Mouse (Mus musculus) lung, postnatal 25 days (tissue): ENCODE results near the gene 4930432M17Rik.

ENCODE experiments used
- DNase-seq: peaks from one replicate; pipeline ENCODE4 v3.0.0; 2022; ENCODE audit warnings: low spot score

4930432M17Rik gene

GRCm38 (mm10) chr3:121670462-121670861, at the start of gene 4930432M17Rik:
4930432M17Rik (plus strand) TSS chr3:121670762.
- no peak for DNase-seq

DNA sequence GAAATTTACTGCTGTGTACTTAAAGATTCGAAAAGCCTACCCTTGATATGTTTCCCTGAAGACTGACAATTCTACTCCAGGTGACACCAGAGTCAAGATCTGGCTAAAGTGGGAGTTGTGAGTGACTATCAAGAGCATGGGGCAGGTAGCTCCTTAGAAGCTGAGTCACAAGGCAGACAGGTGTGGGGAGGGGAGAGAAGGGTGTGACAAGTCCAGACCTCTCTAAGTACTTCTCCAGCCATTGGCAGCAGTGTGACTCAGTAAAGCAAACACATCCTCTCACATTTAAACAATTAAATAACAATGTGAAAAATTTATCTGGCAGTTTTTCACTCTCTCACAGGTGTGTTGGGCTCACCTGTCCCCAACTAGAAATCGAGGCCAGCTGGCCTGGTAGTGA, 44.9 kb upstream of the 4930432M17Rik start:
- DNase-seq, result peak; percentile 79

DNA sequence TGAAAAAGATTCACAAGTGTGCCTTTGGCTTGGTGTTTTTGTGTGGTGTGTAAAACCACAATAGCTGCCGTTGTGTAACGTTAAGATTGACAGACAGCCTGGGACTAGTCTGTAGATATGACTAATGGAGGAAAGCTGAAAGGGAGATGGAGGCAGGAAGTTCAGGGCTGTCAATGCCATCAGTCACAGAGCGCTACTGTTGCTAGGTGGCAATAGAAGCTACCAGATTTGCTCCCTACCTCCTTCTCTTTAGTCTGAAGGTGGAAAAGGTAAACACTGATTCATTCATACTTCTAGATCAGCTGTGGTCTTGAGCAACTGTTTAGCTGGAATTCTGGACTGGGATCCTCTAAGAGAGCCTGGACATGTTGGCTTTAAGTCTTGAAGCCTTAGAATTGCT, 44.3 kb upstream of the 4930432M17Rik start:
- no peak for DNase-seq

DNA sequence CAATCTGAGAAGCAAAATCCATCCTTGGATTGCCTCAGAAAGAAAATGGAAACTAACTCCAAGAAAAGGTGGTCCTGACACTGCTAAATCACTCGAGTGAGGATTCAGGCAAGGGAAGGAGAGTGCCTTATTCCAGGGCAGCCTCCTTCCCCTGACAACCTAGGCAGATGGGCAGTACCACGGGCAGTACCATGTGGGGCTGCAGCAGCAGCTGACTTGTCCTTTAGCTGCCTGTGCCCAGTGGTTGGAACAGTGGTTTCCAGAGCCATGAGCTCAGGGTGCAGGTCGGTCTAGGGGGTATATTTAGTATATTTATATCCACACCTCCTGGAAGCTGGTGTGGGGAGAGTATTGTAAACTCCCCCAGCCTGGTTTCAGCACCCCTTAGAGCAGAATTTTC, 42.3 kb upstream of the 4930432M17Rik start:
- DNase-seq, result no peak

- DNase-seq, result no peak
These were observed 39.9 kb upstream of the 4930432M17Rik start for GRCm38 (mm10) chr3:121630626-121631025.

GRCm38 (mm10) chr3:121634963-121635362, 35.6 kb upstream of the 4930432M17Rik start:
- DNase-seq, result no peak

DNA sequence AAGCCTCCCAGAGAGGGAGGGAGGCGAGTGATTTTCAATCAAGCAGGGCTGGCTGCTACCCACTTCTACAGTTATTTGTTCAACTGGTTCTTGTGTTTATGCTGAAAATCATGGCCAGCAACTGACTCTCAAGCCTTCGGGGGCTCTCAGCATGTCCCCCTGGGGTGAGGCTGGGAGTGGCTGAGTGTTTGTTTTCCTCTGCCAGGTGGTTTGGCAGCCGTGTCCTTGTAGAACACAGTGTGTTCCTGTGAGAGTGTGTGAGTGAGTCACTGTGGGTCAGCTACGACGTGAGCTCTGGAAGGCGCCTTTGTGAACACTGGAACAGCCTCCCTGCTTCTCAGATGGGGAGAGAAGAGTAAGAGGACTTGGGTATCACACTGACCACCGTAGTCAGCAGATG, 35.1 kb upstream of the 4930432M17Rik start:
- DNase-seq, result peak; percentile 88

DNA sequence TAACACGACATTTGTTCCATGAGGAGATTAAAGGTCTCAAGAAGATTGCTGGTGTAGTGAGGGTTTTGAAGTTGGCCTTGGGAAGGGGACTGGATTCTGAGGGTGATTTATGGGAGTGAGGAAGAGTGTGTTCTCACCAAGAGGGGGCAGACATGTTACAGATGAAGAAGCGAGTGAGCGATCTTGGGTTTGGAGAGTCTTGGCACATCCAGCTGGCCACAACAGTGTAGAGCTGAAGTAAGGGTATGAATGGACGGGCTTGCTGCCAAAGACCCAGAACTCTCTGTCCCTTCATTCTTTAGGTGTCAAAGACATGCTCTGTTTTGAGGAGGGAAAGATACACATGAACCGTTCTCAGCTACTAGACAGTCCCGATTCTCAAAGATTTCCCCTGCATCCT, 34.2 kb upstream of the 4930432M17Rik start:
- peak; percentile 83 for DNase-seq

DNA sequence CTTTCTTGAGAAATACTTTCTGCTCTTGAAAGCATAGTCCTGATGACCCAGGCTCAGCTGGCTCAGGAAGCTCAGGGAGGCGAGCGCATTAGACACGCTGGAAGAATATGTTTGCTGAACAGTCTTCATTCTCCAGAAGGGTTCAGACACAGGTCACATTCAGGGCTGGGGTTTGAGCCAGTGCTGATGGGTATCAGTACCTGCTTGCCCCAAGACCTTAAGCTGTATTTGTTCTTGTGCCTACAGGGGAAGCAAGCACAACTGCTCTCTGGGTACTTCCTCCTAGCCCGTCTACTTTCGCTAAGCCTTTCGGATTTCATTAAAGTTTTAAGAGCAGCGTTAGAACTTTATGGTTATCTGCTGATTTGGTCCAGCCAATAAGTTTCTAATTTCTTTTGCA, 33.8 kb upstream of the 4930432M17Rik start:
- no peak for DNase-seq

GRCm38 (mm10) chr3:121637792-121638191, 32.8 kb upstream of the 4930432M17Rik start:
- DNase-seq, result no peak

DNA sequence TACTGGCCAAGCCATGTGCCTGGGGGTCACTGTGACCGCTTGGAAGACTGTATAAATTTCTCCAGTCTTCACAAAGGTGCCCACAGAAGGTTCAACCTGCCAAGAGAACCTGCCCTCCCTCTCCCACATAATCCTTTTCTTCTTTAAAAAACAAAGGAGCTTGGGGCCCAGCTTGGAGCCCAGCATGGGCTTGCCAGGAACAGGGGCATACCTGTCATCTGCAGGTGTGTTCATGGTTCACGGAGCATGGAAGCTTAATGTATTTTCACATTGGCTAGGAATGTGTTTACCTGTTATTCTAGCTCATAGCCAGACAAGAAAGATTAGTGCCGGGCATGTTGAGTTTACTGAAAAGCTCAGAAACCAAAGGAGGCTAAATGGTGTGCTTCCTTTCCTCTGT, 32.3 kb upstream of the 4930432M17Rik start:
- DNase-seq, result no peak

- no peak for DNase-seq
These were observed 30.0 kb upstream of the 4930432M17Rik start for GRCm38 (mm10) chr3:121640611-121641010.

GRCm38 (mm10) chr3:121643236-121643635, 27.3 kb upstream of the 4930432M17Rik start:
- DNase-seq, result peak; percentile 53

GRCm38 (mm10) chr3:121645447-121645846, 25.1 kb upstream of the 4930432M17Rik start:
- peak; percentile 67 for DNase-seq

DNA sequence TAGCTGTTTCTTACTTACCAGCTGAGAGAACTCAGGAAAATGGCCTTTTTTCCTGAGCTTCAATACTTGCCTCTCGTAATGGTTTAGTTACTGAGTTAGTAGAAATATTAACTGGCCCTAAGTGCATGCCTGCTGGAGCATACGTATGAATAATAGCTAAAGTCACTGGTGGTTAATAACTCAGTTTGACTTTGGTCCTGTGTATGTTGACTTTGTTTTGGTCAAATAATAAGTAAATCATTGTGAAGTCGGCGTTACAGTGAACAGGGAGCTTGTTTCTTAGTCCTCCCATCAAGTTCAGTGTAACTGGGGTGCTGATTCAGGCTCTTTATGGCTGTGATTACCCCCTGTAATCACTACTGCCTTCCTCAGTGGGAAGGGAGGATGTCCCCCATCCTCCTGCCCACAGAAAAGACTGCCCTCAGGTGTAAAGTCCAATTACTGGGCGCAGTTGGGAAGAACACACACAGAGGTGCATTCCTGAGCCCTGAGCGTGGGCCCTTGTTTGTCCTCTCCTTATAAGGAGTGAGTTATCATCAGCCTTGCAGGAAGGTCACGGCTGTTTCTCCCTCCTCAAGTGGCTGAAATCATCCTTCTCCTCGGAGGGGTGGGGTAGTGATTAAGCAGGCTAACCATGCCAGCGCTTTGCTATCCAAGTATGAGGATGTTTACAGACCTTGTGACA, 24.1 kb upstream of the 4930432M17Rik start:
- peak; percentile 71 for DNase-seq

DNA sequence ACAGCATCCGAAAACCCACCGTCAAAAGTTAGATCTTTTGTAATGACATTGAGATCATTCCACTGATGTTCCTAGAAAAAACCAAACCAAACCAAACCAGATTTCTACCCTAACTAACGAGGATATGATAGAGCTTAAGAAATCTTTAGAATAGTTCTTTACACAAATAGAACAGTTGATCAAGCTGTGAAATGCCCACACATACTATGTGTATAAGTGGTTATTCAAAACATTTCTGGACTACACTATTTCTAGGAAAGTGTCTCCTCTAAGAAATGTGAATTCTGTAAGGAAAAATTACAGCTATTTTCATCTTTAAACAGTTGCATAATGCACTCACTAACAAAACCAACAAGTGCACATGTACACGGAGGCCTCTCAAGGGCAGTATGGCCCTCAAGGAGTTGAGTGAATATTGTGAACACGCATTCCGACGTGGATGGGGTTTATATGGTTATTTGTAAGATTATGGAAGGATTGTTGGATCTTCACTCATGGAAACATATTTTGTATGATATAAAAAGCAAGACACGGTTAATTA, 22.3 kb upstream of the 4930432M17Rik start:
- DNase-seq, result no peak

DNA sequence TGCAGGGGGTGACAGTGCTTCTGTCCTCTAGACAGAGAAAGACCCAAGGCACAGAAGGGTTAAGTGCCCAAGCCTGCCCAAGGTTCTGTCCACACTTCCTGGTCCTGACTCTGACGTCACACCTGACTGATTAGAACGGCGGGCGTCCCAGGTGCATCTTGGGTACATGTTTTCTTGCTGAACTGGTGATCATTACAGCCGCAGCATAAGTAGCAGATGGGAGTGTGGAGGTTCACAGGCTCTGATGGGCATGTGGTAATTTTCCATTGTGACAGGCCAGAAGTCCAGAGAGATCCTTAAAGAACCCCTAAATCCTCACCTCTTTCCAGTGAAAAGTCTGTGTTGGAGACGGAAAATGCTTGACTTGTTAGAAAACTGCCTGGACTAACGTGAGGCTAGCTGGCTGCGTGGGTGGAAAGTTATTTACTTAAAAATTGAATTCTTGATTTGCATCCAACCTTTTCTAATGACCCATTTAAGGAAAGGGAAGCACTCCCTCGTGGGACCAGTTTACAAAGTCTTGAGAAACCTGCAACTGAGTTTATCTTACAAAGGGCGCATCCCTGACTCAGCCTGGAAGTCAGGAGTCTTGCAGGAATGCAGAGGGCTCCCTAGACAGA, 20.4 kb upstream of the 4930432M17Rik start:
- peak; percentile 61 for DNase-seq

- DNase-seq, result no peak
These were observed 18.9 kb upstream of the 4930432M17Rik start for GRCm38 (mm10) chr3:121651710-121652109.

DNA sequence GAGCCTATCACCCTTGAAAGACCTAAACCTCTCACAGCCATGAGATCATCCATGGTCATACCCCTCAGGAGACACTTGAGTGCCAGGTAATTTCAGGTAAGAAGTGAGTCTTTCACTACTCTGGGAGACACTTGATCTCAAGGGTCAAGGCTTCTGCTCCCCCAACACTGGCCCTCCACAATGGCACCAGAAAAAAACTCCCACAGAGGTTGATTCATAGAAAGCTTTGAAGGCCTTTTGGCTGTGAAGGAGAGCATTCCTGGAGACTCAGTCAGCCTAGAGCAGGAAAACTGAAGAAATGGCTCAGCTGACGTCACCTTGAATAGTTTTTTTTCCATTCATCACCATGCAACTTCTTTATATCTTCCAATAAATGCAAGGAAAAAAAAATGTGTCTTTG, 18.4 kb upstream of the 4930432M17Rik start:
- no peak for DNase-seq

DNA sequence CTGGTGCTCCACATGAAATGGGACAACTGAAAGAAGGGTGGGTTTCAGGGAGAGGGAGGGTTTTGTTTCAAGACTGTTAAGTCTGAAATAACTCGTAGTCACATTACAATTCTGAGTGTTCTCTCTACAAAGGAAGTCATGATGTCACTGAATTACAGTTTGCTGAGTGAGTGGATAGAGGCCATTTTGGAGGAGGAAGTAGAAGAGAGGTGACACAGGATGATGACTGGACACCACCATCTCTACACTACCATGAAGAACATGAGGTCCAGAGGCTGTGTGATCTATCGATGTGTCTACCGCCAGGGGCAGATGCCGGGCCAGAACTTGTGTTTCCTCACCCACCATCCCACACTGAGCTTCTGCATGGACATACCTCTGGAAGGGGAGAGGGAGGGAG, 13.6 kb upstream of the 4930432M17Rik start:
- DNase-seq, result no peak

DNA sequence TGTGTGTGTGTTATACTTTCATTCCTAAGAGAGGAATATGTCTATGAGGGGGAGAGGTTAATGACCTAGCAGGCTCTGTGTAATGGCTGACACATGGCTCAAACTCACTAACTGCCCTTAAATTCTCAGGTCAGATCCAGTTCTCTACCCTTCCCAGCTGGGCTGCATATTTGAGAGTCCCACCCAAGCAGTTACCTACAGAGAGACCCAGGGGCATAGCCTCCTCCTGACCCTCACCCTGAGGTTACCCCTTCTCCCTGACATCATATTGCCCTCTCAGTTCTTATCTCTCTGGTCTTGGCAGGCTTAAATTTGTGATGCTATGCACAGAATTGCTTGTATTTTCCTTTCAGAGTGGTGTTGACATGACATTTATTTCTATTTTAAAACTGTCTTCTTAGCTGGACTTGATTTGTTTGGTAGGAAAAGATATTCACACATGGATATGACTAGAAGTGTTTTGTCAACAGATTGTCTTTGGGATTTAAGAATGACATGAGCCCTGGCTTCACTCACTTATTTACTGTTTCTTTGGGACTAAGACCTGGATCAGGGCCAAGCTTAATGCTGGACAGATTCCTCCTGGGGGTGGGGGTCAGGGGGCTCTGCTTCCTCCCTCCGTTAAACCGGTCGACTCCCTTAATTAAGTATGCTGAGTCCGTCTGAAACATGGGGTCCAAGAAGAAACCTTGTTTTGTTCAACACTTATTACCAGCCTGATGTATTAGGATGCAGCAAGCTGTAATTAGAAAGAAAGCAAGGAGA, 7.7 kb upstream of the 4930432M17Rik start:
- no peak for DNase-seq

DNA sequence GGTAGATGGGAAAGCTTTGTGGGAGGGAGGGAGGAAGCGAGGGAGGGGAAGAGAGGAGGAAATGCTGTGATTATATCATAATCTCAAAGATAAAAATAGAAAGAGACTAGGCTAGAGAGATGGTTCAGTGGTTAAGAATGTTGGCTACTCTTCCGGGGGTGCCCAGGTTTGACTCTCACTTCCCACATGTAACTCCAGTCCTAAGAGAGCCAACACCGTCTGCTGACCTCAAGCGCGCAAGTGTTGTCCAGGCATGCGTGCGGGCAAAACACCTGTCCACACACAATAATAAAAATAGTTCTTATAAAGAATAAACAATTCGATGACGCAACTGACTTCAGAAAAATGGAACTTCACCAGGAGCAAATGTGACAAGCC, 7.1 kb upstream of the 4930432M17Rik start:
- DNase-seq, result no peak
